Mouse (Mus musculus) stomach, postnatal 0 days (tissue): ENCODE measurements around the gene Susd6. TPM values are rescaled to one million over a fixed set of nuclear protein-coding genes. Genes with fewer than 3 reads are reported as not detected.
A peak's percentile ranks its signal among the peaks of the same experiment; 100 is the strongest.

Experiments used
- ATAC-seq: fragments of 200-750 bp; cut with Nextera tagmentation; 2 replicates; pipeline ENCODE4 v1.8.0; 2017; ENCODE audit not compliant: low FRiP score, low TSS enrichment
- DNase-seq: peaks from one replicate; pipeline ENCODE4 v3.0.0-alpha.2; 2016; ENCODE audit warnings: low spot score
- H3K27ac ChIP-seq: fragments of 300-500 bp; sonication (generic); replicated peaks from 2 replicates; pipeline ENCODE4 v1.5.1; 2014; ENCODE audit warnings: mild to moderate bottlenecking, control low read depth
- H3K27me3 ChIP-seq: fragments of 300-500 bp; sonication (generic); 2 replicates; pipeline ENCODE4 v1.6.1; 2014; ENCODE audit warnings: low read length; ENCODE audit not compliant: control insufficient read depth, insufficient read depth
- H3K36me3 ChIP-seq: fragments of 300-500 bp; sonication (generic); 2 replicates; pipeline ENCODE4 v1.6.1; 2014; ENCODE audit warnings: low read length, mixed read lengths; ENCODE audit not compliant: control insufficient read depth, insufficient read depth
- H3K4me1 ChIP-seq: fragments of 300-500 bp; sonication (generic); replicated peaks from 2 replicates; pipeline ENCODE4 v1.6.1; 2014; ENCODE audit warnings: antibody characterized with exemption; ENCODE audit not compliant: control insufficient read depth, insufficient read depth
- H3K4me2 ChIP-seq: fragments of 300-500 bp; sonication (generic); replicated peaks from 2 replicates; pipeline ENCODE4 v1.6.1; 2014; ENCODE audit warnings: low read depth, mild to moderate bottlenecking, control low read depth, moderate library complexity
- H3K4me3 ChIP-seq: fragments of 300-500 bp; sonication (generic); 2 replicates; pipeline ENCODE4 v1.5.1; 2014; ENCODE audit warnings: low read depth, low read length, control low read depth
- H3K9ac ChIP-seq: fragments of 300-500 bp; sonication (generic); 2 replicates; pipeline ENCODE4 v1.6.1; 2014; ENCODE audit warnings: mild to moderate bottlenecking, low read length, control low read depth, mixed read lengths
- H3K9me3 ChIP-seq: fragments of 300-500 bp; sonication (generic); 2 replicates; pipeline ENCODE4 v1.6.1; 2016; ENCODE audit warnings: low read length; ENCODE audit not compliant: control insufficient read depth
- CTCF ChIP-seq: IDR thresholded peaks from 2 replicates; pipeline ENCODE4 v1.5.1; 2016; ENCODE audit warnings: antibody characterized with exemption, low read depth, mild to moderate bottlenecking, moderate library complexity
- EP300 ChIP-seq: optimal IDR thresholded peaks from 2 replicates; pipeline ENCODE3; 2016; ENCODE audit warnings: antibody characterized with exemption
- WGBS: fragments of 180-500 bp; shearing (Covaris S2); extraction: QIAGEN DNeasy Blood & Tissue Kit; methylation state at CpG from one replicate; pipeline ENCODE4 v1.1.7; 2014; 5-methylcytosine and 5-hydroxymethylcytosine counted together
- polyA plus RNA-seq: library from polyadenylated mRNA; unstranded; fragments of >200 nt; fragmentation: Nextera tagmentation; extraction: Ambion mirVana; gene quantifications from 2 replicates; pipeline ENCODE4 v1.2.1, GENCODE M21; 2015

Gene Susd6
- polyA plus RNA-seq, 1 experiment from 2014 or later: 12.3 TPM

DNA sequence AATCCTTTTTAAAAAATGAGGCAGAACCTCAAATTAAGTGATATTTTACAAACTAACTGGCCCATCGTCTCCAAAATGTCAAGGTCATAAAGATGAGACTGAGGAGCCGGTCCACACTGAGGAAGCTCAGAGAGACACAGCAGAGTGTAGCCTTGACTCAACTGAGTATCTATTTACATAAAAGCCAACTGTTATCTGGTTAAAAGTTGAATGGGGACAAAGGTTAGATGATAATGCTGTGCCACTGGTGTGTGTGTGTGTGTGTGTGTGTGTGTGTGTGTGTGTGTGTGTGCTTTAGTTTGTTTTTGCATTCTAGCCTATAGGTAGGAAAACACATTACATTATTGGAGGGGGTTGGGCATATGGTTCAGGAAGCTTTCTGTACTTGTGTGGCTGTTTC lies 100.8 kb downstream of the Susd6 start:
- Histone ChIP-seq H3K9ac (no peak overlapping the region), H3K4me2 (no peak overlapping the region)
- 75% methylated on average over 2 of the region's 2 CpGs for WGBS

GRCm38 (mm10) chr12:80893720-80894494 lies 103.6 kb downstream of the Susd6 start:
- Histone ChIP-seq H3K36me3 (no peaks in the 10 kb centered on the region), H3K9ac (no peak overlapping the region), H3K4me2 (no peak overlapping the region), H3K4me1 (no peaks in the 10 kb centered on the region), H3K9me3 (no peaks in the 10 kb centered on the region), H3K27me3 (no peaks in the 10 kb centered on the region), H3K27ac (no peak overlapping the region), H3K4me3 (no peak overlapping the region)
- TF ChIP-seq EP300: no peak
- TF ChIP-seq CTCF: peak; percentile 50
- ATAC-seq (no peak), DNase-seq (no peak)
- WGBS: 81% methylated on average over 18 of the region's 18 CpGs

More for the DNA sequence above, 100.8 kb downstream of the Susd6 start:
- DNase-seq (no peak), ATAC-seq (peak; percentile 43; the same call in 1 of the 2 replicates)
- TF ChIP-seq EP300 (no peak), CTCF (no peak)
- H3K4me3 ChIP-seq: no peak overlapping the region
- no peaks in the 10 kb centered on the region for H3K9me3 ChIP-seq
- no peak overlapping the region for H3K27ac ChIP-seq
- no peaks in the 10 kb centered on the region for H3K36me3 ChIP-seq
- no peaks in the 10 kb centered on the region for H3K27me3 ChIP-seq
- H3K4me1 ChIP-seq: no peaks in the 10 kb centered on the region

DNA sequence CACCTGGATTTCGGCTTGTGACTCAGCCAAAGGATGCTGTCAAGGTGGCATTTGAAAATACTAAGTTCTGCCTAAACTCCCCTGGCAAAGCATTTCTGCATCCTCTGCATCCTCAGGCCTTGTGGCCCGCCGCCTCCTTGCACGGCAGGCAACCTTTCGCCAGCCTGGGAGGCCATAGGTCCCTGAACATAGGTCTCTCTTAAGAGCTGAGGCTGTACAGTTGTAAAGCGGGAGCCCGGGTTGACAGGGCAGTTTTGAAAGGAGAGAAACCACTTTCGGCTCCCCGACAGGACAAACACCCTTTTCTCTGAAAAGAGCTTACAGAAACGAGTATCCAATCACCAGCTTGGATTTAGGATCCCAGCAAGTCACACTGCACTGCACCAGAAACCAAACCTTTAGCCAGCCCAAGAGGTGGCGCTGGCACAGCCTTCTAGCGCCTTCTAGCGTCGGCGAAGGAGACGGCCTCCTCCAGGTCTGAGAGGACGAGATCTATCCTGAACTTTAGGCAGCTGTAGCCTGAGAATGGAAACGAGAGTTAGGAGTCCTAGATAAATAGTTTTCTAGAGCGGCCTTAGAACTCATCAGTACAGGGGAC lies 104.8 kb downstream of the Susd6 start:
- Histone ChIP-seq H3K36me3 (no peaks in the 10 kb centered on the region), H3K27me3 (no peaks in the 10 kb centered on the region), H3K27ac (no peak overlapping the region), H3K9me3 (no peaks in the 10 kb centered on the region), H3K4me3 (no peak overlapping the region), H3K4me1 (no peaks in the 10 kb centered on the region), H3K9ac (no peak overlapping the region), H3K4me2 (peak overlapping the region; percentile 34)
- TF ChIP-seq CTCF: peak; percentile 100
- TF ChIP-seq EP300: no peak
- ATAC-seq (peak; percentile 86), DNase-seq (peak; percentile 76)
- 13% methylated on average over 19 of the region's 19 CpGs for WGBS

GRCm38 (mm10) chr12:80909631-80910030 lies 119.3 kb downstream of the Susd6 start:
- no peak overlapping the region for H3K27ac ChIP-seq
- H3K4me2 ChIP-seq: no peak overlapping the region
- no peak for ATAC-seq
- no peaks in the 10 kb centered on the region for H3K4me1 ChIP-seq
- no peaks in the 10 kb centered on the region for H3K36me3 ChIP-seq
- no peak overlapping the region for H3K4me3 ChIP-seq
- no peaks in the 10 kb centered on the region for H3K9me3 ChIP-seq
- H3K9ac ChIP-seq: no peak overlapping the region
- H3K27me3 ChIP-seq: no peaks in the 10 kb centered on the region
- no peak for TF ChIP-seq EP300
- TF ChIP-seq CTCF: no peak
- 63% methylated on average over 8 of the region's 8 CpGs for WGBS
- no peak for DNase-seq

DNA sequence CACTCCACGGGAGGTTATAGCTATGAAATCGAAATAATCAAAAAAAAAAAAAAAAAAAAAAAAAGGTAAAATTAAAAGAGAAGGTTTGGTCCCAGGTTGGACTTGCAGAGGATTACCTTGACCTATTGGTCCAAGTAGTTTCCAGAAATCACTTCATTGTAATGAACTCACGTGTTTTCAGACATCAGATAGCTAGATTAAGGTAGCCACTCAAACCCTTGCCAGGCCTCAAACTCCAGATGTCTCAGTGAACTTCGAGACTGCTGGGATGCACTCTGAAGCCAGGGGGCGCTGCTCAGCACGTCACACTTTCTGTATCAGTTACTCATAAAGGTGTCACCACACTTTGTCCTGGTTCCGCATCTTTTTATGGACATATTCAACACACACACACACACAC lies 127.5 kb downstream of the Susd6 start:
- no peak overlapping the region for H3K9ac ChIP-seq
- H3K4me1 ChIP-seq: no peaks in the 10 kb centered on the region
- H3K27ac ChIP-seq: no peak overlapping the region
- H3K4me3 ChIP-seq: no peak overlapping the region
- H3K9me3 ChIP-seq: no peaks in the 10 kb centered on the region
- TF ChIP-seq EP300 (no peak), CTCF (peak; percentile 61)
- no peak overlapping the region for H3K4me2 ChIP-seq
- 62% methylated on average over 7 of the region's 7 CpGs for WGBS
- H3K36me3 ChIP-seq: no peaks in the 10 kb centered on the region
- ATAC-seq (no peak), DNase-seq (peak; percentile 43)
- no peaks in the 10 kb centered on the region for H3K27me3 ChIP-seq

DNA sequence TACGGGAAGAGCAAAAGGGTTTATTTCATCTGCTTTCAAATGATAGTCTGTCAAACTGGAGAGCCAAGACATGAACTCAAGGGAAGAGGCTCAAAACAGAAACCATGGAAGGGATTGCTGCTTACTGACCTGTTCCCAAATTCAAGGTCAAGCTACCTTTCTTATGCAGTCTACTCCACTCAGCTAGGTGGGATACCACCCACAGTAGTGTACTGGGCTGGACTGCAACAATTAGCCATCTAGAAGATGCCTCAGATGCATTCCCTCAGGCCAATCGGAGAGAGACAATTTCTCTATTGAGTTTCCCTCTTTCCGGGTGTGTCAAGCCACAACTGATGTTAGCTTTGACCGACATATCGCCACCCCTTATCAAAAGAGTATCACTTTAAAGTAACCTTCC lies 131.0 kb downstream of the Susd6 start:
- whole genome bisulfite sequencing: 85% methylated on average over 5 of the region's 5 CpGs
- Histone ChIP-seq H3K4me3 (no peak overlapping the region), H3K9ac (no peak overlapping the region), H3K27ac (no peak overlapping the region), H3K4me2 (no peak overlapping the region), H3K27me3 (no peaks in the 10 kb centered on the region), H3K36me3 (no peaks in the 10 kb centered on the region), H3K4me1 (no peaks in the 10 kb centered on the region), H3K9me3 (no peaks in the 10 kb centered on the region)
- ATAC-seq (no peak), DNase-seq (no peak)
- TF ChIP-seq EP300 (no peak), CTCF (no peak)
